Mouse (Mus musculus) MEL-GATA-1-ER (cell line): Measurements from ENCODE around the gene Rmnd1.
"Not testable (repeated sequence)": the region's sequence is repeated elsewhere in the genome, so short reads cannot be mapped to it uniquely, and the experiment has no call there.

Experiments
- DNase-seq: peaks from one replicate; pipeline ENCODE4 v3.0.0-alpha.2; 2012; ENCODE audit warnings: low read depth; ENCODE audit errors: extremely low read depth

Gene Rmnd1

DNA sequence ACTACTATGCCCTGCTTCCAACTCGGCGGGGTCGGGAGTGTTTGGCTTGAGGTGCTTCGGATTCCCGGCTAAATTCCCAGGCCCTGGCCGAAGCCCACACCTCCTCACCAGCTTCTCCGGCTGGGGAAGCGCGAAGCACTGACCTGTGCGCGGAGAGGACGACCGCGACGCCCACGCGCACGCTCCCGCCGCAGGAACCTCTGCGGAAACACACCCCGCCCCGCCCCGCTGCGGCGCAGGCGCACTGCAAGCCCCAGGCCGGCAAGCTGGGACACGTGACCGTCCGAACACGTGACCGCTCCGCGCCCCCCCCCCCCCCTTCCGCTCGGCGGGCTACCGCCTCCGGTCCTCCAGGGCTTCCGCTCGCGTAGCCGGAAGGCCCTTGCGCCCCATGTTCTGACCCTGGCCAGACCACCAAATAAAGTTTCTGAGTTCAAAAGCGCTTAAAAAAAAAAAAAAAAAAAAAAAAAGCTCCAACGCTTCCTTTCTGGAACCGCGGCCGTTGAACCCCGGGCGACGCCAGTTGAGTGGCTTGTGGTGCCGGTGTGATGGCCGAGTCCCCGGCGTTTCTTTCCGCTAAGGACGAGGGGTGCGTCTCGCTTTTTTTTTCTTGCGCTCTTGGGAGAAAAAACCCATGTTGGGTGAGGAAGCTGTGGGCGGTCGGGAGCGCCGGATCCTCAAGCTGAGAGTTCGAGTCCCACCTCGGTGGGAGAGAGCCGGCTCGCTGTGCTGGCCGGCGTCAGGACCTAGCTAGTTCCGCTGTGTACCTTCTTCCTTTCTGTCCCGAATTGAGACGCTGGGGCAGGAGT is at the start of gene Rmnd1, which contains the start of gene Armt1:
Gene Rmnd1, minus strand, starts transcription at position 266 of the 809 bp plus-strand sequence.
Gene Armt1, plus strand, starts transcription at position 345 of the 809 bp plus-strand sequence.
- peak; percentile 81 for DNase-seq

- no peak for DNase-seq
Observed at GRCm38 (mm10) chr10:4481695-4482094, 49.5 kb upstream of the Rmnd1 start.

- DNase-seq = no peak
Observed at GRCm38 (mm10) chr10:4480929-4481328, 48.7 kb upstream of the Rmnd1 start.

DNA sequence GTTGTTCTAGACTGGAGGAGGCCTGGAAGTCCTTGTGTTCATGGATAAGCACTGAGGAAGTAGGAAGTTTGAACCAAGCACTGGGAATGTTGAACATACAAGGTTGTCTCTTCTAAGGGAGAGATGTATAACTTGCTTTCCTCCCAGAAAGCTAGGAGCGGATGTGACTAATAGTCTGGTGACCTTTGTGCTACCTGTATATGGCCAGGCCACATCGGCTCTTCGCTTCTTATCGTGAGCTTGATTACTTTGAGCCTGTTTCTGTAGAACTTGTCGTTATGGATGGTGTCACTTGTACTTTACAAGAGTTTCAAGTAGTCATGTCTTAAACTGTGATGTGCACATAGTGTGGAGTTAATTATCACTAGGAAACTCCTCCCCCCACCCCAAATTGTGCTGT is 44.4 kb upstream of the Rmnd1 start:
- DNase-seq = no peak

GRCm38 (mm10) chr10:4475431-4475830 is 43.2 kb upstream of the Rmnd1 start:
- no peak for DNase-seq

DNA sequence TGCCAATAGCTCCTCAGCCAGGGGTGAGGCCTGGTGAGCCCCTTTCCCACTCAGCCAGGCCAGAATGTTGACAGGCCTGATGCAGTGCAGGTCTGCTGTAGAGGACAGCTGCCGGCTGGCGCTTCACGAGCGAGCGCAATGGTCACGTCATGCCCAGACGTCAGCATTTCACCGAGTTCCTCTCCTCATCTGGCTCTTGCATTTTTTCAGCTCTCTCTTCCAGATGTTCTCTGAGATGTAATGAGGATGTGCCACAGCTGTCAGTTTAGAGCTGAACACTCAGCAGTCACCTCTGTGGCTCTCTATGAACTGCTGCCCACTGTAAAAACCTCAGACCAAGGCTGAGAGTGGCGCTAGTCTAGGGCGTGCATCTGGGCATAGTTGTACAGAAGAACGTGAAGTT is 41.4 kb upstream of the Rmnd1 start:
- DNase-seq = no peak

- peak; percentile 36 for DNase-seq
Observed at GRCm38 (mm10) chr10:4469406-4469805, 37.2 kb upstream of the Rmnd1 start.

DNA sequence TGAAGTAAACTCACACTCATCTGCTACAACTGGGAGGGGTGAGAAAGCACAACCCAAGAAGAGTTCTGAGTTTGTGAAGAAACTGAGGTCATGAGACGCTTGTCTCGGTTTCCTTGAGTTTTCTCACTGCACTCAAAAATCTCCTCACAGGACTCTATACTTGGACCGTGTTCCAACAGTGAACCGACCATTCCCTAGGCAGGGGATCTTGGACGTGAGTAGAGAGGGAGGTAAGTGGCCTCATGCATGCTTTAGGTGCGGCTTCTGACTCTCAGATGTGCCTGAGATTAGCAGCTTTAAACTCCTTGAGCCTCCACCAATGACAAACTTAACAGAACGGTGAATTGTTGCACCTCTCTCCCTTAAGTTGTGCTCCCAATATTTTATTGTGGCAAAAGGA is 33.6 kb upstream of the Rmnd1 start:
- DNase-seq = no peak

DNA sequence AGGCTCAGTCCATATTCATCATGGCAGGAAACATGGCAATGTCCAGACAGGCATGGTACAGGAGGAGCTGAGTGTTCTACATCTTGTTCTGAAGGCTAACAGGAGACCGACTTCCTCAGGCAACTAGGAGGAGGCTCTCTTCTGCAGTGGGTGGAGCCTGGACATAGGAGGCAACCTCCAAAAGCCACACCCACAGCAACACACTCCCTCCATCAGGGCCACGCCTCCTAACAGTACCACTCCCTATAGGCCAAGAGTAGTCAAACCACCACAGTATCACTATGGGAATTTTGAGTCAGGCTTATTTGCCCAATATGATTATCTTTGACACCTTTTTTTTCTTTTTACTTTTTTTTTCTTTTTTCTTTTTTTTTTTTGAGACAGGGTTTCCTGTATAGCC is 28.0 kb upstream of the Rmnd1 start:
- peak; percentile 19 for DNase-seq

- no peak for DNase-seq
Observed at GRCm38 (mm10) chr10:4456409-4456808, 24.2 kb upstream of the Rmnd1 start.

- DNase-seq = no peak
Observed at GRCm38 (mm10) chr10:4435416-4435815, 3.2 kb upstream of the Rmnd1 start.

- DNase-seq = not testable (repeated sequence)
Observed at GRCm38 (mm10) chr10:4433871-4434270, 1.7 kb upstream of the Rmnd1 start.

- peak; percentile 28 for DNase-seq
Observed at GRCm38 (mm10) chr10:4432996-4433755, 988 bp upstream of the Rmnd1 start.

GRCm38 (mm10) chr10:4431746-4432122 is 454 bp downstream of the Rmnd1 start:
- DNase-seq = peak; percentile 6

- peak; percentile 8 for DNase-seq
Observed at GRCm38 (mm10) chr10:4430826-4431225, 1.4 kb downstream of the Rmnd1 start.

GRCm38 (mm10) chr10:4430399-4430798 is 1.8 kb downstream of the Rmnd1 start:
- peak; percentile 65 for DNase-seq

DNA sequence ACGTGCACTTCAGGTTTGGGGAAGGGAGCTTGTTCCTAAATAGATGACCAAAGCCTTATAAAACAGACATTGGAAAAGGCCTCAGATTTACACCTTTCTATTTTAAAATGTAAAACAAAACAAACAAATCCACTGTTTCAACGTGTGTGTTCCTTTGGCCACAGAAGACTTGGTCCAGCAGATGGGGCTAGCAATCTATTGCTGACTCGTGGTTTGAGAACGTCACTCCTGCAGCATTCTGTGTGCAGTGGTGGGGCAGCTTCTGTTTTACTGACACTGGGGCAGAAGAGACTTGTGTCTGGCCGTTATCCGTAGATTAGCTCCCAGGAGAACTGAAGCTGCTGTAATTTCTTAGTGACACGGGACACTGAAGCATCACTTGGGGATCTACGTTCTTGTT is 6.9 kb downstream of the Rmnd1 start:
- DNase-seq = no peak

DNA sequence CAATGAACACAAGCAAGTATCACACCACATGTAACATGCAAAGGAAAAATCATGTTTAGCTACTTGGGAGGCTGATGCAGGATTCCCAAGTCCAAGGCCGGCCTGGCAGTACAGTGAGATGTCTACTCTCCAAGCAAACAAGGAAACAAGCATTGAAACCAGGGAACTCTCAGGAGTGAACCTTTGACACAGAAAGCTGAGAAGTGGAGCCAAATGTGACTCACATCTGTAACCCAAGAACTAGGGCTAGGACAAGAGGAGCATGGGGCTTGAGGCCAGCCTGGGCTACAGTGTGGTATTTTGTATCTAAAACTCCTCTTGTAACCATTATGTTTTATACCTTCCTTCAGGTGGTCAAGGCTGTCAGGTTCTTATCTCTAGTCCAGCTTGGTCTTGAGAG is 25.0 kb downstream of the Rmnd1 start:
- DNase-seq = no peak

DNA sequence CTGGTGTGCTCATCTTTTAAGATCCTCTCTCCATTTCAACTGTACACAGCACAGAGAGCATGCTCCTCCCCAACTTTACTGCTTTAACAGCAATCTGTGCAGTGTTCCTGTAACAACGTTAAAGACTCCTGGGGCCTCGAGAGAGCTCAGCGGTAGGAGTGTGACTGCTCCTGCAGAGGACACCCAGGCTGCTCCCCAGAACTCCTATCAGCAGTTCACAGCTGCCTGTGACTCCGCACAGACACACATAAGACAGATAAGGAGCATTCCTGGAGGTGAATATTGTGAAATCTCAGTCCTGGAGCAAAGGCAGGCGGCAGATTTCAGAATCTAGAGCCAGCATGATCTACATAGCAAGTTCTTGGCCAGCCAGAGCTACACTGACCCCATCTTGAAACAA is 26.7 kb downstream of the Rmnd1 start:
- no peak for DNase-seq

GRCm38 (mm10) chr10:4404895-4405491 is 27.2 kb downstream of the Rmnd1 start:
- DNase-seq = peak; percentile 36

- no peak for DNase-seq
Observed at GRCm38 (mm10) chr10:4398058-4398457, 34.1 kb downstream of the Rmnd1 start.

DNA sequence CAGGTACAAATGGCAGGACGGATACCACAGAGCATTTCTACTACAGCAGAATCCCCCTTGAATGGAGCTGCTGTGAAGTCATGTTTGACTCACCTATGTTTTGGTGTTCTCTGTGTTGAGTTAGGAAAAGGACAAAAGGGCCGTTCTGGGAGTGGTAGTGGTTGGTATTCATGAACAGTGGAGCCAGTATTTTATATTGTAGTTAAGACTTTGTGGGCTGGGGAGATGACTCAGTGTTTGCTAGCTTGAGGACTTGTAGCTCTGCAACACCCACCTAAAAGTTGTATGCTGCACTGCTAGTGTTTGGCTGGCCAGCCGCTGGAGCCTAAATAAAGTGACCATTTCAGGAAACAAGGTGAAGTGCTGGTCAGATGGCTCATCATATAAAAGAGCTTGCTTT is 36.9 kb downstream of the Rmnd1 start:
- no peak for DNase-seq
